Mouse (Mus musculus): ENCODE measurements around the gene Plb1.

GRCm38 (mm10) chr5:32349718-32350117, 117.2 kb downstream of the Plb1 start:
- TF ChIP-seq CTCF (IDR thresholded peaks at IDR 0.05; ENCODE audit: low read depth) (no peak), EP300 (IDR thresholded peaks at IDR 0.05; ENCODE audit: low read depth) (no peak)

All from liver, postnatal 0 days (tissue).